Mouse (Mus musculus) kidney, embryonic 15.5 days (tissue): ENCODE results near the gene Dctpp1. TPM values are rescaled to one million over a fixed set of nuclear protein-coding genes. Genes with fewer than 3 reads are reported as not detected.

Experiments used
- ATAC-seq: fragments of 200-750 bp; cut with Nextera tagmentation; replicated peaks from 2 replicates; pipeline ENCODE4 v1.8.0; 2017; ENCODE audit warnings: moderate TSS enrichment; ENCODE audit not compliant: low FRiP score
- H3K27ac ChIP-seq: fragments of 300-500 bp; sonication (generic); 2 replicates; pipeline ENCODE4 v1.5.1; 2015; ENCODE audit warnings: mild to moderate bottlenecking, inconsistent platforms
- H3K27me3 ChIP-seq: fragments of 300-500 bp; sonication (generic); 2 replicates; pipeline ENCODE4 v1.6.1; 2015; ENCODE audit warnings: inconsistent platforms
- H3K36me3 ChIP-seq: fragments of 300-500 bp; sonication (generic); 2 replicates; pipeline ENCODE4 v1.6.1; 2015; ENCODE audit warnings: inconsistent platforms
- H3K4me1 ChIP-seq: fragments of 300-500 bp; sonication (generic); 2 replicates; pipeline ENCODE4 v1.6.1; 2015; ENCODE audit warnings: inconsistent platforms
- H3K4me2 ChIP-seq: fragments of 300-500 bp; sonication (generic); 2 replicates; pipeline ENCODE4 v1.6.1; 2015; ENCODE audit warnings: moderate library complexity, mild to moderate bottlenecking, inconsistent platforms
- H3K4me3 ChIP-seq: fragments of 300-500 bp; sonication (generic); replicated peaks from 2 replicates; pipeline ENCODE4 v1.5.1; 2015; ENCODE audit warnings: mild to moderate bottlenecking, inconsistent platforms
- H3K9ac ChIP-seq: fragments of 300-500 bp; sonication (generic); 2 replicates; pipeline ENCODE4 v1.6.1; 2015; ENCODE audit warnings: mild to moderate bottlenecking, inconsistent platforms
- H3K9me3 ChIP-seq: fragments of 300-500 bp; sonication (generic); replicated peaks from 2 replicates; pipeline ENCODE4 v1.6.1; 2016; ENCODE audit warnings: inconsistent platforms
- WGBS: fragments of 180-500 bp; shearing (Covaris S2); methylation state at CpG from one replicate; pipeline ENCODE4 v1.1.7; 2015; ENCODE audit warnings: mixed read lengths; 5-methylcytosine and 5-hydroxymethylcytosine counted together
- polyA plus RNA-seq: library from polyadenylated mRNA; unstranded; fragments of >200 nt; fragmentation: Nextera tagmentation; extraction: Ambion mirVana; gene quantifications from 2 replicates; pipeline ENCODE4 v1.2.1, GENCODE M21; 2015

Gene Dctpp1
- polyA plus RNA-seq, 1 experiment from 2014 or later = 226 TPM

DNA sequence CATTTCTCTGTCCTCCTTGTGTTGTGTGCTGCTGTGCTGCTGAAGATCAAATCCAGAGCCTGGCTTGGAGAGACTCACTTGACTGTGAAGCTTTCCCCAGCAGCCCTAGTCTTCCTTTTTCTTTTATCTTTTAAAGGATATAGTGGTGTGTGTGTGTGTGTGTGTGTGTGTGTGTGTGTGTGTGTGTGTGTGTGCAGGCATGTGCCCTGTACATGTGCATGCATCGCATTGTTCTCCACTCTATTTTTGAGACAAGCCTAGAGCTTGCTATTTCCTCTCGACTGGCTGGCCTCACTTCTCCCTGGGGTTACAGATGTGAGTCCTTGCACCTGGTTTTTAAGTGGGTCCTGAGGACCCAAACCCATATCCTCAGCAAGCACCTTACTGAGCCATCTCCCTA lies 21.7 kb upstream of the Dctpp1 start:
- Histone ChIP-seq H3K9ac (no peak overlapping the region), H3K27me3 (no peaks in the 10 kb centered on the region), H3K4me1 (peaks cover 19% of the 10 kb centered on the region), H3K4me2 (no peak overlapping the region), H3K27ac (no peak overlapping the region), H3K4me3 (no peak overlapping the region), H3K9me3 (0 out of 2 replicates have a peak, but pooled peaks cover 4% of the 10 kb centered on the region), H3K36me3 (no peaks in the 10 kb centered on the region)
- no peak for ATAC-seq
- 80% methylated on average over 2 of the region's 2 CpGs for WGBS

DNA sequence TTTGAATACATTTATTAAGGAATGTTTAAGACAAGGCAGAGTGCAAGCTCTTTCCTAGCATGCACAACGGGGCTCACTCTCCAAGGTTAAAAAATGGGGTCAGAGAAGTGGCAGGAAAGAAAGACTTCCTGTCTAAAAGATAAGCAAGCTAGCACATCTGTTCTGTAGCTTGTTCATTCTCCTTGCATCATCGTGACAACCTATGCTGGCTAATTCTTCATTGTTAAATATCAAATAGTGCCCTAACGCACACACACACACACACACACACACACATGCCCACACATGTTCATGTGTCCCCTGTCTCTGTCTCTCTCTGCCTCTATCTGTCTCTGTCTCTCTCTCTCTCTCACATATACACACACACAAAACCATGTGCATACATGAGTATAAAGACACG lies 20.6 kb upstream of the Dctpp1 start:
- no peak for ATAC-seq

DNA sequence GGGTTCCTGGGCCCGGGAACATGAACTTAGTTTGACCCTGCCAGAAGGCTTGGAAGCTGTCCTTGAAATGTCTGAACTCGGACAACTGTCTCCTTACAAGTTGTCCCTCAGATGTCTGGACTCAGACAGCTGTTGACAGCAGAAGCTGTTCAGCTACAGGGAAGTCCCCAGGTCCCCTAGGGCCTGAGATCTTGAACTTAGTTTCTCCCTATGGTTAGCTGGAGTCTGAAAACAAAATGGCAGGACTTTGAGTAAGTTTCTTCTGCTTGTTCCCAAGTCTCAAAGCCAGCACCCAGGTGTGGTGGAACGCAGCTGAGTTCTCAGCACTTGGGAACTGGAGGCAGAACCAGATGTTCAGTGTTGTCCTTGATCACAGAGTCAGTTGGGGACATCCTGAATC lies 19.6 kb upstream of the Dctpp1 start:
- H3K36me3 ChIP-seq = no peaks in the 10 kb centered on the region
- no peak for ATAC-seq
- no peak overlapping the region for H3K27ac ChIP-seq
- no peak overlapping the region for H3K4me2 ChIP-seq
- no peaks in the 10 kb centered on the region for H3K27me3 ChIP-seq
- peaks cover 30% of the 10 kb centered on the region for H3K4me1 ChIP-seq
- no peak overlapping the region for H3K9ac ChIP-seq
- H3K9me3 ChIP-seq = no peaks in the 10 kb centered on the region
- no peak overlapping the region for H3K4me3 ChIP-seq
- WGBS = 67% methylated on average over 3 of the region's 3 CpGs

More for the DNA sequence above, 20.6 kb upstream of the Dctpp1 start:
- Histone ChIP-seq H3K27ac (no peak overlapping the region), H3K9me3 (no peaks in the 10 kb centered on the region), H3K4me3 (no peak overlapping the region), H3K4me1 (peaks cover 30% of the 10 kb centered on the region), H3K36me3 (no peaks in the 10 kb centered on the region), H3K27me3 (no peaks in the 10 kb centered on the region), H3K9ac (no peak overlapping the region), H3K4me2 (no peak overlapping the region)
- WGBS = 57% methylated on average over 4 of the region's 4 CpGs

DNA sequence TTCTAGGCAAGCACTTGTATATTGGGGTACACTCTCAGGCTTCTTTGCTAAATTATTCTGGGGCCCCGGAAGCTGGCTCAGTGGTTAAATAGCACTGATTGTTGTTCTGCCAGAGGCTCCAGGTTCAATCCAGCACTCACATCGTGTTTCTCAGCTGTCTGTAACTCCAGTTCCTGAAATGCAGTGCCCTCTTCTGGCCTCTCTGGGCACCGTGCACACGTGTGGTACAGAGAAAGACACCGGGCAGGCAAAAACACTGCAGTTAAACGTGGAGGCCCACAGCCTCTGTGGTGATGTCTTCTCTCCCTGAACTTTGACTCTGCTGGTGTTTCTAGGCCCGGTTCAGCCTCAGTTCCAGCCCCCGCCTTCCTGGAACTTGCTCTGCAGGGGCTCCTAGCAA lies 17.8 kb upstream of the Dctpp1 start:
- ATAC-seq = peak; percentile 35; the same call in 1 of the 2 replicates
- Histone ChIP-seq H3K9me3 (no peaks in the 10 kb centered on the region), H3K36me3 (no peaks in the 10 kb centered on the region), H3K4me1 (peaks cover 38% of the 10 kb centered on the region), H3K4me2 (no peak overlapping the region), H3K4me3 (no peak overlapping the region), H3K27me3 (no peaks in the 10 kb centered on the region), H3K27ac (peak overlapping the region; percentile 85), H3K9ac (no peak overlapping the region)
- WGBS = 18% methylated on average over 8 of the region's 8 CpGs

DNA sequence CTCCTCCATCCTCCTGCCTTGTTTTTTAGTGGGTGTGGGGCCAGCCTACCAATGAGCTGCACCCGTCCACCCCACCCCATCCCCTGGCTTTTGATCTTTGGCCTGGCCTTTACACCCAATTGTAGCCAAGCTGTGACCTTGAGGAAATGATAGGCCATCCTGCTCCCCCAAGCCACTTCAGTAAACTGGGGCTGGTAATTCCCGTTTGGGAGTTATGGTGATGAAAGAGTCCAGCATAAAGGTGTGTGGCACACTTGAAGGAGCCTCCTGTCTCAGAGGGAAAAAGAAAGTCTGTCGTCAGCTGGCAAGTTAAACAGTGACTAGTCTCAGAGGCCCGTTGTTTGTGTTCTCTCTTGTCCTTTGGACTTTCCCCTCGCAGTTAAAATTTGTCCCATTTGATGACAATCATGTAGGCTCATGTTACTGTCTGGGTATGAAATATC lies 16.0 kb upstream of the Dctpp1 start:
- peak; percentile 19; the same call in 1 of the 2 replicates for ATAC-seq
- Histone ChIP-seq H3K4me3 (no peak overlapping the region), H3K27ac (peak overlapping the region; percentile 85), H3K4me1 (peaks cover 49% of the 10 kb centered on the region), H3K27me3 (no peaks in the 10 kb centered on the region), H3K9ac (no peak overlapping the region), H3K4me2 (peak overlapping the region; percentile 12; the same call in 1 of the 2 replicates), H3K9me3 (no peaks in the 10 kb centered on the region), H3K36me3 (peaks cover 11% of the 10 kb centered on the region)
- 26% methylated on average over 5 of the region's 5 CpGs for WGBS

DNA sequence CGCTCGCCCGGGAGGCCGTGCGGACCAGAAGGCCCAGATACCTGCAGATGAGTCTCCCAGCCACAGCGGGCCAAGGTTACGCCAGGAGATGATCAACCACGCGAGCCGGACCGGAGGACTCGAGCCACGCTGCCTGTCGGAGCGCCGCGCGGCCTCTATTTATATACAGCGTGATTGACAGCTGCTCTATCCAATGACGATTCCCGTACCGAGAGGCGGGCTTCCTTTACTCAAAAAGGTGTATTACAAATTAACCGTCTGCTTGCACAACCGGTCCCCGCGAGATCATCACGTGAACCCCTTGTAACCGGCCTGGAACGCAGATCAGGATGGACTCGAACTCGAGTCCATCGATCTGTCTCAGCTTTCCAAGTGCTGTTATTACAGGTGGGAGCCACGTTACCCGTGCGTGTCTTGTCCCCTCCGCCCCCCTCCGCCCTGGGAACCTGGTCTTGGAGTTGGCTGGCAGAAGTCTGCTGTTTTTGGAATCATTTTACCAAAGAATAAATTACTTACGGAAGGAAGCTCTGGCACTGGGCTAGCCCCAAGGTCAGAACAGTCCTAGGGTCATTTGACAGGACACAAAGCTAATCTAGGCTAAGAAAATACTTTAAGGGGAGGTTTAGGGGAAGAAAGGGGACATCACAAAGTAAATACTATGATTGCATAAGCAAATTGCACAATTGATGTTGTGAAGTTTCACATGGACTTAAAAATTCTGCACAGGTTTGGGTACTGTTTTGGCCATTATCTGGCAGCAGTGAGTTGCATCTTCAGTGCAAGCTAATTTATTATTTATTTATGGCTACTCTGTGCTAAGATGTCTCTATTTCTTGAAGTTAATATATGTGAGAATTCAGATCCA lies 13.6 kb upstream of the Dctpp1 start, which contains the start of gene Sephs2:
Gene Sephs2, minus strand, starts transcription at position 131 of the 865 bp plus-strand sequence.
- WGBS = under 1% methylated on average over 39 of the region's 39 CpGs

DNA sequence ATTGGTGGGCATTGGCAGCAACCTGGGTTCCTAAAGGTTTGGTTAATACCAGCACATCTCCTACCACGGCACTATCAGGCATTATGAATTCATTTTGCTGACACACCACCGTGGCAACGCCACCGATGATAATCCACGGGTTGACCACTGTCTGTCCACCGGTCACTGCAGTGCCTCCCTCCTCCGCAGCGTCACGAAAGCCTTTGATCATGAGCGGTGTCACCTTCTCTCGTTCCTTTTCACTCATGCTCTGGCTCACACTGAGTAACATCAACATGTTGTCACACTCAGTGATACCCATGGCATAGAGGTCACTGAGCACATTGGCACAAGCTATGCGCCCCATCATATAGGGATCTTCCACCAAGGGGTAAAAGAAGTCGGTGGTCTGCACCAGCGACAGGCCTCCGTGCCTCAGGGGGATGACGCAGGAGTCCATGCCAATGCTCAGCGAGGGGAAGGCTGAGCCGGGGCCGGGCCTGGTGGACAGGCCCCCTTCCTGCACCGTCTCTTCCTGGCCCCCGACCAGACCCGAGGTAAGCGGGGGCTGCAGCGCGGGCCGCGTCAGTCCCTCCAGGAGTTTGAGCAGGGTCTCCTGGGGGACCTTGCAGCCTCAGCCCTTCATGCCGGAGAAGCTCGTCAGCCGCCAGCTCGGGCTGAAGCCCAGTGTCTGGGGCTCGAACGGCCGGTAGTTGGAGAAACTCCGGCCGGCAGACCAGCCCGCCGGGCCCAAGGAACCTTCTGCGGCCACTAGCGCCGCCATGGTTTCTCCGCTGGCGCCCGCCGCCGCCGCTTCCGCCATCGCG lies 12.8 kb upstream of the Dctpp1 start:
- Histone ChIP-seq H3K4me2 (peak overlapping the region; percentile 84), H3K9ac (peak overlapping the region; percentile 84), H3K36me3 (peaks cover 39% of the 10 kb centered on the region), H3K4me1 (peaks cover 40% of the 10 kb centered on the region), H3K27ac (peak overlapping the region; percentile 92), H3K27me3 (no peaks in the 10 kb centered on the region), H3K4me3 (peak overlapping the region; percentile 80), H3K9me3 (no peaks in the 10 kb centered on the region)
- WGBS = 9% methylated on average over 50 of the region's 50 CpGs
- ATAC-seq = peak; percentile 61

More for the DNA sequence above, 13.6 kb upstream of the Dctpp1 start, which contains the start of gene Sephs2:
- Histone ChIP-seq H3K36me3 (peaks cover 31% of the 10 kb centered on the region), H3K4me2 (peak within 1 kb of the TSS; percentile 84), H3K4me1 (peaks cover 47% of the 10 kb centered on the region), H3K9me3 (no peaks in the 10 kb centered on the region), H3K9ac (peak within 1 kb of the TSS; percentile 84), H3K27ac (peak within 1 kb of the TSS; percentile 92), H3K27me3 (no peaks in the 10 kb centered on the region), H3K4me3 (peak within 1 kb of the TSS; percentile 80)
- ATAC-seq = peak; percentile 86

DNA sequence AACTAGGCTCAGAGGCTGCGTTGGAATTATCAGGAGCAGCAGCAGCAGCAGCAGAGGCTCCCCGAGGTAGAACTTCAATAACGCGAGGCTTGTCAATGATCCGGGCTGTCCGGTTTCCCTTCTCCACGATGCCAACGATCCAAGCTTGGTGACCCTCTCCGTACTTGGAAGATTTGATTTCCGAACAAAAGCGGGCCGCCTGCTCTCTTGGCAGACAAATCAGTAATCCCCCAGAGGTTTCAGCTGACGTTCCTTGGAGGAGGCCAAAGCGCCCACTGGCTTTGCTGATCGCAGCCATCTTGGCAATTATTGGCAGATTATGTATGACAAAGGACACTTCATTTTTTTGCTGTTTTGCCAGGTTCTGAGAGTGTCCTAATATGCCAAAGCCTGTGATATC lies 12.1 kb upstream of the Dctpp1 start:
- Histone ChIP-seq H3K4me1 (peaks cover 34% of the 10 kb centered on the region), H3K27ac (no peak overlapping the region), H3K27me3 (no peaks in the 10 kb centered on the region), H3K9me3 (no peaks in the 10 kb centered on the region), H3K4me3 (peak overlapping the region; percentile 80), H3K9ac (no peak overlapping the region), H3K36me3 (peaks cover 42% of the 10 kb centered on the region), H3K4me2 (peak overlapping the region; percentile 84)
- no peak for ATAC-seq
- WGBS = 96% methylated on average over 15 of the region's 15 CpGs

DNA sequence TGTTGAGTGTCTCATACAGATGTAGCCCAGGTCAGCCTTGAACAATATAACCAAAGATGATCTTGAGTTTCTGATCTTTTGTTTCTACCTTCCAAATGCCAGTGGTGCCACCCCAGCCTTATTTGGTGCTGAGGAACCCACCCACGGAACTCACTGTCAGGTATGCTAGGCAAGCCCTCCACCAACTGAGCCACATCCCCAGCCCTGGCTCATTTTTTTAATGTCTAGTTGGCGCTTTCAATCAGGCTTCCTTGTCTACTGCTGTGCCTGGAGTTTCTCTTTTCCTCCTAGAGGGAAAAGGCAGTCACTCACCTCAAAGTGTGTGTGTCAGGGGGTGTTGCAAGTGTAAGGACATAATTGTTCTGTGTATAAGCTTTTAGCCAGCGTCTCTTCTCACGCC lies 10.6 kb upstream of the Dctpp1 start:
- WGBS = 93% methylated on average over 4 of the region's 4 CpGs

DNA sequence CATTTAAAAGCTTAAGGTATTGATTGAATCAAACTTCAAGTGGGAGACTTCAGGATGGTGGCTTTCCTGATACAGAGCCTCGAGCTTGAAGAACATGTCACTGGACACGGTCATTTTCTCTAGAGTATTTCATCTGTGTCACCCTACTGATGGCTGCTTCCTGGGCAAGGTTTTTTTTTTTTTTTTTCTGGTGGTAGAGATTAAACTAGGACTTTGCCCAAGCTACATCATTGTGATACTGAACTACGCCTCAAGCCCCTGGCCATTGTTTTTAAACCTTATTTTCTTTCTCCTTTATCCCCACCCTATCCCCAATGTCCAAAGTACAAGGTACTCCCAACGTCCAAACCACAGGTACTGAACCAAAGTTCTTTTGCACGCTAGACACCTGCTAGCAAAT lies 10.2 kb upstream of the Dctpp1 start:
- no peak for ATAC-seq
- Histone ChIP-seq H3K27me3 (no peaks in the 10 kb centered on the region), H3K9me3 (no peaks in the 10 kb centered on the region), H3K36me3 (peaks cover 42% of the 10 kb centered on the region), H3K4me3 (no peak overlapping the region), H3K27ac (no peak overlapping the region), H3K4me1 (peaks cover 19% of the 10 kb centered on the region), H3K9ac (no peak overlapping the region), H3K4me2 (peak overlapping the region; percentile 24; the same call in 1 of the 2 replicates)
- WGBS = 86% methylated on average over 5 of the region's 5 CpGs

More for the DNA sequence above, 10.6 kb upstream of the Dctpp1 start:
- Histone ChIP-seq H3K27me3 (no peaks in the 10 kb centered on the region), H3K27ac (no peak overlapping the region), H3K4me2 (peak overlapping the region; percentile 24), H3K4me3 (no peak overlapping the region), H3K9ac (no peak overlapping the region), H3K36me3 (peaks cover 42% of the 10 kb centered on the region), H3K4me1 (peaks cover 20% of the 10 kb centered on the region), H3K9me3 (no peaks in the 10 kb centered on the region)
- no peak for ATAC-seq

DNA sequence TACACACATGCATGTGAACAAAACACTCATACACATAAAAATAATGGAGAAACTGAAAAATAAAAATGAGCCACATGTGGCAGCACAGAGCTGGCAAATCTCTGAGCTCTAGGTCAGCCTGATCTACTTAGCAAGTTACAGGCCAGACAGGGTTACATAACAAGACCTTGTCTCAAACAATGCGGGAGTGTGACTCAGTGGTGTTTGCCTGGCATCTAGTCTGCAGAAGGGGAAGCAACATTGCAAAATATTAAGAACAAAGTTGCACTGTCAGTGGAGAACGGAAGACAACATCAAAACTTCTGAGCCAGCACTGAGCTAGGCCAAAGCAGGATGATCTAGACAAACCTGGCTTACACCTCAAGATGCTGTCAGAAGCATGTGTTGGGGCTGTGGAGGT lies 9.7 kb upstream of the Dctpp1 start:
- no peak for ATAC-seq
- WGBS = 86% methylated on average over 2 of the region's 2 CpGs
- no peak overlapping the region for H3K27ac ChIP-seq
- peaks cover 19% of the 10 kb centered on the region for H3K4me1 ChIP-seq
- H3K4me3 ChIP-seq = no peak overlapping the region
- no peaks in the 10 kb centered on the region for H3K9me3 ChIP-seq
- no peak overlapping the region for H3K9ac ChIP-seq
- H3K36me3 ChIP-seq = peaks cover 42% of the 10 kb centered on the region
- H3K27me3 ChIP-seq = no peaks in the 10 kb centered on the region
- no peak overlapping the region for H3K4me2 ChIP-seq

DNA sequence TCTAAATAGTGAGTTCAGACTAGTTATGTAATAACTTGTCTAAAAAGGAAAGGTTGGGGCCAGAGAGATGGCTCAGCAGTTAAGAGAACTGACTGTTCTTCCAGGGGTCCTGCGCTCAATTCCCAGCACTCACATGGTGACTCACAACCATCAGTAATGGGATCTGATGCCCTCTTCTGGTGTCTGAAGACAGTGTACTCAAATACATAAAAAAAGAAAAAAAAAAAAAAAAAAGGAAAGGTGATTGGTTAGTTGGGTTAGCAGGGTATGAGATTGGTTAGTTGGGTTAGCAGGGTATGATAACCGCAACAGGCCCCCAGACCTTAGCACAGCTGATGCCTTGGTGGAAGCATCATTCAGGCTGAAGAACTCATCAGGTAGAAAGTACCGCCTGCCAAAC lies 3.0 kb upstream of the Dctpp1 start:
- peaks cover 22% of the 10 kb centered on the region for H3K4me1 ChIP-seq
- no peak for ATAC-seq

More for the DNA sequence above, 3.0 kb upstream of the Dctpp1 start:
- Histone ChIP-seq H3K36me3 (peaks cover 7% of the 10 kb centered on the region), H3K27ac (no peak overlapping the region), H3K4me2 (no peak overlapping the region), H3K4me3 (no peak overlapping the region), H3K9ac (no peak overlapping the region), H3K27me3 (no peaks in the 10 kb centered on the region), H3K9me3 (no peaks in the 10 kb centered on the region)
- WGBS = 92% methylated on average over 3 of the region's 3 CpGs
